Mouse (Mus musculus) G1E (cell line): ENCODE results near the gene Dpp8.

Source experiments
- CTCF ChIP-seq: IDR thresholded peaks from 2 replicates; pipeline ENCODE4 v1.5.1; 2012; ENCODE audit warnings: low read depth, low read length, inconsistent platforms, mixed read lengths
- GATA1 ChIP-seq: IDR thresholded peaks from 2 replicates; pipeline ENCODE4 v1.6.1; 2012; ENCODE audit warnings: borderline replicate concordance, low read length, inconsistent platforms, mixed read lengths
- POLR2AphosphoS5 ChIP-seq: IDR thresholded peaks from 2 replicates; pipeline ENCODE4 v1.6.1; 2012; ENCODE audit warnings: low read depth, low read length, inconsistent platforms; ENCODE audit not compliant: insufficient replicate concordance
- TAL1 ChIP-seq: conservative IDR thresholded peaks from 2 replicates; pipeline ENCODE4 v1.6.1; 2012; ENCODE audit warnings: low read depth, low read length, inconsistent platforms, mixed read lengths

- TF ChIP-seq TAL1 (no peak), CTCF (no peak), POLR2AphosphoS5 (no peak), GATA1 (no peak)
Measured at GRCm38 (mm10) chr9:65074251-65074650, 42.0 kb downstream of the Dpp8 start.
